Mouse (Mus musculus): Measurements from ENCODE around the gene Brinp2. TPM values are rescaled to one million over a fixed set of nuclear protein-coding genes. Genes with fewer than 3 reads are reported as not detected.

The Brinp2 gene
- total and polyA plus RNA-seq, 3 experiments, result 0.03 TPM; not detected in 2

DNA sequence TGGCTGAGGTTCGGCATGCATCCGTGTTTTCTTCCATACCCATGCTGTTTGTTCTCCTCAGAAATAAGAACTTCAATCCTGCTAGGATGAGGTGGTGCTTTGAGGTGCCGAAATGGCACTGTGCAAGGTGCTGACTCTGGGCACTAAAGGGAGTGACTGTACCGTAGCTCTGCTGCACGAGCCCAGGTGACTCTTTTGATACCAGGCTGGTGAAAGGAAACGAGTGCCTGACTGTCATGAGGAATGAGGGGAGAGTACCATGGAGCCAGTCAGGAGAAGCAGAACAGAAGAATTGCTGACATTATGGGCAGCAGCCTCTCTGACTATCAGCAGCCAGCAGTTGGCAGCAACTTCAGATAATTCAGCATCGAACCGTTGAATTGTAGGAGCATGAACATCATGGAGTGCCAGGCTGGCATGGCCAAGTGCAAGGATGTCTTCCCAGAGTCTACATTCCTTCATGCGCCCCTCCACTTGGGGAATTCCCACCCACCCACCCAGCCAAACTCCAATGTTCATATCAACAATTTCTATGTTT is 127.4 kb downstream of the Brinp2 start:
- no peaks in the 10 kb centered on the region for H3K9me3 ChIP-seq (replicated peaks; ENCODE audit: insufficient read depth, low read length)

GRCm38 (mm10) chr1:158227239-158227638 is 128.9 kb downstream of the Brinp2 start:
- no peaks in the 10 kb centered on the region for H3K79me2 ChIP-seq (ENCODE audit: control insufficient read depth, insufficient read depth, low read length, poor library complexity)
- H3K27me3 ChIP-seq (ENCODE audit: control insufficient read depth in 1 of 2, insufficient read depth in 2 of 2, low read length in 2 of 2), result no peaks in the 10 kb centered on the region
- H3K4me3 ChIP-seq (ENCODE audit: control insufficient read depth in 1 of 2, insufficient read depth in 1 of 2, low read depth in 2 of 2, low read length in 2 of 2), result no peak overlapping the region
- 0 out of 2 replicates have a peak overlapping the region, but pooled peaks have one; percentile 11 for H3K27ac ChIP-seq (ENCODE audit: control insufficient read depth, low read depth, low read length)
- no peaks in the 10 kb centered on the region; a peak in 1 of 4 replicates for H3K36me3 ChIP-seq (ENCODE audit: control insufficient read depth in 1 of 2, insufficient read depth in 2 of 2, low read length in 2 of 2)
- no peaks in the 10 kb centered on the region for H3K9me3 ChIP-seq (replicated peaks; ENCODE audit: insufficient read depth, low read length)
- TF ChIP-seq TCF12 (IDR thresholded peaks at IDR 0.05; ENCODE audit: low read depth, low read length) (peak; percentile 75), MAX (IDR thresholded peaks at IDR 0.05; ENCODE audit: low read length) (no peak), ZMIZ1 (IDR thresholded peaks at IDR 0.05; ENCODE audit: low read depth, low read length) (no peak), JUND (IDR thresholded peaks at IDR 0.05; ENCODE audit: low read depth, low read length) (peak; percentile 84; the same call in 1 of the 2 replicates), MYB (IDR thresholded peaks at IDR 0.05; ENCODE audit: low read depth, low read length) (no peak), ELF1 (IDR thresholded peaks at IDR 0.05; ENCODE audit: low read depth, low read length) (no peak), MAZ (IDR thresholded peaks at IDR 0.05; ENCODE audit: low read depth, low read length) (0 out of 2 replicates have a peak, but pooled peaks have one; percentile 29), ETS1 (IDR thresholded peaks at IDR 0.05; ENCODE audit: low read depth, low read length) (peak; percentile 72)
- peaks cover 20 to 21% of the 10 kb centered on the region in 2 experiments for H3K4me1 ChIP-seq (ENCODE audit: control insufficient read depth in 1 of 2, insufficient read depth in 2 of 2, low read length in 2 of 2)
- H3K9ac ChIP-seq (ENCODE audit: control insufficient read depth, low read depth, low read length, poor library complexity, severe bottlenecking), result no peak overlapping the region
- DNase-seq (ENCODE audit: low read depth, low spot score), result peak; percentile 53

More for the DNA sequence above, 127.4 kb downstream of the Brinp2 start:
- H3K36me3 ChIP-seq (ENCODE audit: control insufficient read depth in 1 of 2, insufficient read depth in 2 of 2, low read length in 2 of 2), result no peaks in the 10 kb centered on the region; a peak in 1 of 4 replicates
- no peak overlapping the region for H3K9ac ChIP-seq (ENCODE audit: control insufficient read depth, low read depth, low read length, poor library complexity, severe bottlenecking)
- no peaks in the 10 kb centered on the region for H3K79me2 ChIP-seq (ENCODE audit: control insufficient read depth, insufficient read depth, low read length, poor library complexity)
- H3K27ac ChIP-seq (ENCODE audit: control insufficient read depth, low read depth, low read length), result no peak overlapping the region
- TF ChIP-seq USF1 (IDR thresholded peaks at IDR 0.05; ENCODE audit: low read depth, low read length), result no peak
- no peak for TF ChIP-seq ZC3H11A (IDR thresholded peaks at IDR 0.05; ENCODE audit: low read depth, low read length)
- no peak for TF ChIP-seq NELFE (IDR thresholded peaks at IDR 0.05; ENCODE audit: low read depth, low read length)
- TF ChIP-seq TAL1 (IDR thresholded peaks at IDR 0.05; ENCODE audit: low read length), result no peak
- TF ChIP-seq EP300 (IDR thresholded peaks at IDR 0.05; ENCODE audit: low read depth in 1 of 2, low read length in 2 of 2), result peak; percentile 26 to 70; a peak in 2 of 4 replicates
- TF ChIP-seq KAT2A (conservative IDR thresholded peaks at IDR 0.05; ENCODE audit: low read depth, low read length), result no peak
- TF ChIP-seq CTCF (IDR thresholded peaks at IDR 0.05 in 2 of 3, conservative IDR thresholded peaks at IDR 0.05 in 1 of 3; ENCODE audit: control insufficient read depth in 1 of 3, insufficient read depth in 1 of 3, low read depth in 2 of 3, low read length in 3 of 3, poor library complexity in 1 of 3, severe bottlenecking in 1 of 3), result no peak
- TF ChIP-seq GATA1 (IDR thresholded peaks at IDR 0.05; ENCODE audit: low read depth, low read length), result peak; percentile 31; the same call in 1 of the 2 replicates
- no peak for TF ChIP-seq POLR2A (IDR thresholded peaks at IDR 0.05; ENCODE audit: control insufficient read depth in 1 of 2, insufficient read depth in 1 of 2, low read depth in 1 of 2, low read length in 2 of 2, poor library complexity in 1 of 2)
- TF ChIP-seq TCF12 (IDR thresholded peaks at IDR 0.05; ENCODE audit: low read depth, low read length), result peak; percentile 62; the same call in 1 of the 2 replicates
- TF ChIP-seq ETS1 (IDR thresholded peaks at IDR 0.05; ENCODE audit: low read depth, low read length), result 0 out of 2 replicates have a peak, but pooled peaks have one; percentile 7
- no peak for TF ChIP-seq CHD1 (IDR thresholded peaks at IDR 0.05; ENCODE audit: low read depth, low read length)
- no peak for TF ChIP-seq SMC3 (IDR thresholded peaks at IDR 0.05; ENCODE audit: low read depth, low read length)
- TF ChIP-seq E2F4 (IDR thresholded peaks at IDR 0.05; ENCODE audit: borderline replicate concordance, low read depth, low read length), result no peak
- no peak for TF ChIP-seq TBP (IDR thresholded peaks at IDR 0.05; ENCODE audit: low read depth, low read length)
- H3K27me3 ChIP-seq (ENCODE audit: control insufficient read depth in 1 of 2, insufficient read depth in 2 of 2, low read length in 2 of 2), result no peaks in the 10 kb centered on the region
- H3K4me1 ChIP-seq (ENCODE audit: control insufficient read depth in 1 of 2, insufficient read depth in 2 of 2, low read length in 2 of 2), result peaks cover 20 to 21% of the 10 kb centered on the region in 2 experiments
- DNase-seq (ENCODE audit: low read depth, low spot score), result no peak
- H3K4me3 ChIP-seq (ENCODE audit: control insufficient read depth in 1 of 2, insufficient read depth in 1 of 2, low read depth in 2 of 2, low read length in 2 of 2), result no peak overlapping the region
